Mouse (Mus musculus): ENCODE measurements around the gene Eif2ak2.

The Eif2ak2 gene

DNA sequence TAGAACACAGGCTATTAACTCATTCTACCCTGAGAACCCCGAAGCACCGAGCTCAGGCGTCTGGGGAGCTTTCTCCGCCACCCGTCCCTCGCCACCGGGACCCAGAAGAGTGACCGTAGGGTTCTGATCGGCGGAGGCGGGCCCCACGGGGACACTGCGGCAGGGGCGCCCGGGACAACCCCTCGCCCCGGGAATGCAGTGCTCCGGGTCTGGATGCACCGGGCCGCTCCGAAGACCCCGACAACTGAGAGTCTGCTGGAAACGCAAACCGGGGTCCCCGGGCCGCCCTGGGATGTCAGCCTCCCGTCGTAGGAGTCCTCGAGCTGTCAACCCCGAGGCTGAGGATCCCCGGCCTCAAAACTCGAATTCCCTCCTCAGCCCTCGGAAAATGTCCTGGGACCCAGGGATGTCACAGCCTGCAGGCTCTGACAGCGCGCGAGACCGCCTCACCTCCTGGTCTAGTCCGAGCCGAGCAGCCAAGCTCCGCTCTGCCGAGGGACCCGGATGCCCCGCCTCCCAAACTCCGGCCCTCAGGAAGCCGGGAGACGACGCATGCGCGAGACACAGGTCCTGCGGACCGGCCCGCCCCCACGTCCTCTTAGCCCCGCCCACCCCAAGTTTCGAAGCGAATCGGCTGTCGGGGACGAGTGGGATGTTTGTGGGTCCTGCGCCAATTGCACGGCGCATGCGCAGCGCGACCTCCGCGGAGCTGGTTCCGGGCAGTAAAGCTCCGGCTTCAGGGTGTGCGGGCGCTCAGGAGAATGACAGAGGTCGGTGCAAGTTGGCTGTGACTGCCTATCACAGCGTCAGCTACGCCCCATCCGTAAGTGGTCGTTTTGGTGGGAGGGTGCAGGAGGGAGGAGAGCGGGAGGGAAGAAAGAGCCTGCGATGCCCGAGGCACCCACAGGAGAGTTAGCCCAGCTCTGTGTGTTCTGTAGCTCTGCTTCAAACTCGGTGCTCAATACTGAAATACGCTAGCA lies 47.2 kb downstream of the Eif2ak2 start, which contains the start of the genes Heatr5b and Gpatch11:
Gene Heatr5b (minus strand): TSS at position 509 of the 980 bp plus-strand sequence.
Gene Gpatch11 (plus strand): TSS at position 712 of the 980 bp plus-strand sequence.
- peak; percentile 98 for DNase-seq (ENCODE audit: low spot score)

DNA sequence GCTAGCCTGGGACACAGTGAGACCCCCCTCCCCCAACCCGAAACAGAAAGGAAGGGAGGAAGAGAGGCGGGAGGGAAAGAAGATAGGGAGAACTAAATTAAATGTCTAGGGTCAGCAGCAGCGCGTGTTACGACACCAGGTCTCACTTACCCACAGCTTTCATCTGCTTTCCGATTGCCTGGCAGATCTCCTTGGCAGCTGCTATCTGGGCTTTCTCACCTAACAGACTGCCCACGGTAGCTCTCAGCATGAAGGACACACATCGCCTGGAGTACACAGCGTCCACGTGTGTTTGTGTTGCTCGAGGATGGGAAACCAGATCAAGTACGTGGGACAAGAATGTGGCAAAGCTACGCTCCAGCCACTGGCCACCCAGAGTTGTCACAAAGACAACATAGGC lies 58.0 kb downstream of the Eif2ak2 start:
- no peak for DNase-seq (ENCODE audit: low spot score)

DNA sequence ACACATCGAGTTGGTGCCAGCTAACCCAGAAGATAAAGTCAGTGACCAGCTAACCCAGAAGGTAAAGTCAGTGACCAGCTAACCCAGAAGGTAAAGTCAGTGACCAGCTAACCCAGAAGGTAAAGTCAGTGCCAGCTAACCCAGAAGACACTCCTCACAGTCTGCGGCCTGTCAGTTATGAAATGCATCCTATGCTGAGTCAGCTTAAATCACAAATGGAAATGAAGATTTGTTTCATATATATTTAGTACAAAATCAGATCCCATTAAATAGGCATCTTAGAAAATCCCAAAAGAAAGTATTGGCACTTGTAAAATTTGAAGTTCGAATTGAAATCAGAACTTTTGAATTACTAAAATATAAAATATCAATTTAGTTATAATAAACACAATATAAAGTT lies 72.8 kb downstream of the Eif2ak2 start:
- no peak for DNase-seq (ENCODE audit: low spot score)

GRCm38 (mm10) chr17:78809019-78809418 lies 73.4 kb downstream of the Eif2ak2 start:
- no peak for DNase-seq (ENCODE audit: low spot score)
